Mouse (Mus musculus): Measurements from ENCODE around the gene Tmtc4.

DNA sequence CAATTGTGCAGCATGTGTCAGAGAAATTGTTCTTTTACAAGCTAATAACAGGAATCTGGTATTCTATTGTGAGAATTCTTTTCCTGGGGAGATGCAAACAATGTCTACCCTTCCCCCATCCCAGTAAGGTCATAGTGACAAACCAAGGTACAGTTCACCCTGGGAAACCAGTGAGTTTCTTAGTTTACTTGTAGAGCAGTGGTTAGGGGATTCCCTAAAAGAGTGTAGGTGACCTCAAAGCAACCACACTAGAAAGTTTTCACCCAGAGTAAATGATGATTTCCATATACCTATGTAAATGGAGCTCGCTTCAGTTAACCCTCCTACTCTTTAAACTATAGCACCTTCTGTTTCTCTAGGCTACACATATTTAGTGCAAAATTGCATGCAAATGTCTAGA, 13.6 kb upstream of the Tmtc4 start:
- TF ChIP-seq CTCF (IDR thresholded peaks at IDR 0.05; ENCODE audit: borderline replicate concordance, insufficient read depth, low read length), result no peak
- no peak for TF ChIP-seq POLR2A (IDR thresholded peaks at IDR 0.05; ENCODE audit: low read depth, low read length)
